Mouse (Mus musculus): ENCODE results near the gene Gm49416. TPM values are rescaled to one million over a fixed set of nuclear protein-coding genes. Genes with fewer than 3 reads are reported as not detected.

The Gm49416 gene
- polyA plus RNA-seq, 2 experiments, result not detected

DNA sequence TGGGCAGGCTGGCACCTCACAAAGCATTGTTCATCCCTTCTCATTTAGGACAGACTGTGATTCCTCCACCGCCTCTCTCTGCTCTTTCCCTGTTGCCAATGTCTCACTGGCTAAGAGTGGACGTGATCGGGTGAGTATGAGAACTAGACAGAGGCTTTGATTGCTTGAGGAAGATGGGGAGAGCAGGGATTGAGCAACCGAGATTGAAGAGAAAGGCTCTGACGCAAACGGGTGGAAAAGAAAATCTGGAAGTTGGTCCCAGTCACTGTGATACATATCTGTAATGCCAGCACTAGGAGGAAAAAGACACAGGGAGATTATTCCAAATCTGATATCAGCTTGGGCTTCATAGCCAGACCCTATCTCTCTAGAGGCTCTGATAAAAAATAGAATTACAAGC, 45.8 kb upstream of the Gm49416 start:
- H3K4me2 ChIP-seq (replicated peaks; ENCODE audit: low read depth, low read length, severe bottlenecking), result no peak overlapping the region
- H3K27me3 ChIP-seq (ENCODE audit: control insufficient read depth, insufficient read depth, low read length), result no peaks in the 10 kb centered on the region
- H3K36me3 ChIP-seq (ENCODE audit: control insufficient read depth, insufficient read depth, low read length), result peaks cover 34% of the 10 kb centered on the region
- no peak overlapping the region for H3K9ac ChIP-seq (ENCODE audit: low read depth, low read length, severe bottlenecking)
- H3K9me3 ChIP-seq (ENCODE audit: control insufficient read depth, low read length), result no peaks in the 10 kb centered on the region
- H3K27ac ChIP-seq (replicated peaks; ENCODE audit: low read depth, low read length), result no peak overlapping the region
- WGBS, result 84% methylated on average over 6 of the region's 6 CpGs
- TF ChIP-seq POLR2A (IDR thresholded peaks at IDR 0.05; ENCODE audit: borderline replicate concordance, extremely low read depth, insufficient read depth, insufficient read length), result no peak
- no peak for DNase-seq (ENCODE audit: low spot score)
- no peak overlapping the region for H3K4me3 ChIP-seq (replicated peaks; ENCODE audit: low read length)
- no peak for ATAC-seq (ENCODE audit: low FRiP score, low read depth)
- peaks cover 25% of the 10 kb centered on the region for H3K4me1 ChIP-seq (ENCODE audit: control insufficient read depth, insufficient read depth, low read length)

DNA sequence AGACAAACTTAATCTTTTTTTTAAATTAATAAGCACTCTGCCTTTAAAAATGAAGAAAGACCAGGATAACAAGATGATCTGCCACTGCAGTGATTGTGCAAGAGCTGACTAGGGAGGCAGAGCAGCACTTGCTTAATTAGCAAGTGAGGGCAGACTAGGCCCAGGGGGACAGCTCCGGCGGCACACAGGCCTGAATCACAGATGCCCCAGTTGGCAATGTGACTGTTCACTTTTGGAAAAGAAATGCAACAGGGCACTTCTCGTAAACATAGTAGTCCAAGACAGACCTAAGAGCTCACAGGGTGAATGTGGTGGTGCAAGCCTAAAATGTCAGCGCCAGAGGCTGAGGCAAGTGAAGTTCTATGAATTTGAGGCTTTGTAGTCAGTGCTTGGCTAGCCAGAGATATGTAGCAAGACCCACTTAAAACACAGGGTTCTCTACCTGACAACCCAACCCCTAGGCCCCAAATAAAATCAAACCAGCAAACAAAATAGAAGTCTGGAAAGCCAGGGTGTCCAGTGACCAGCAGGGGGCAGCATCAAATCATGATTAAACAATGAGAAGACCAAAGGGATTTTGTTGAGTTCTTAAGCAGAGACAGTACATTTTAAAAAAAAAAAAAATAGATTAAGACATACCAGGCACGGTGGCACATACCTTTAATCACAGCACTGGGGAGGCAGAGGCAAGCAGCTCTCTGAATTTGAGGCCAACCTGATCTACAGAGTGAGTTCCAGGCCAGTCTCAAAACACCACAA, 44.2 kb upstream of the Gm49416 start:
- H3K9ac ChIP-seq (ENCODE audit: low read depth, low read length, severe bottlenecking), result no peak overlapping the region
- DNase-seq (ENCODE audit: low spot score) (peak; percentile 85), ATAC-seq (ENCODE audit: low FRiP score, low read depth) (no peak)
- H3K9me3 ChIP-seq (ENCODE audit: control insufficient read depth, low read length), result no peaks in the 10 kb centered on the region
- H3K27me3 ChIP-seq (ENCODE audit: control insufficient read depth, insufficient read depth, low read length), result no peaks in the 10 kb centered on the region
- peaks cover 34% of the 10 kb centered on the region for H3K36me3 ChIP-seq (ENCODE audit: control insufficient read depth, insufficient read depth, low read length)
- 56% methylated on average over 5 of the region's 5 CpGs for WGBS
- H3K4me1 ChIP-seq (ENCODE audit: control insufficient read depth, insufficient read depth, low read length), result peaks cover 9% of the 10 kb centered on the region
- no peak overlapping the region for H3K4me3 ChIP-seq (replicated peaks; ENCODE audit: low read length)
- TF ChIP-seq POLR2A (IDR thresholded peaks at IDR 0.05; ENCODE audit: borderline replicate concordance, extremely low read depth, insufficient read depth, insufficient read length), result no peak
- H3K27ac ChIP-seq (replicated peaks; ENCODE audit: low read depth, low read length), result no peak overlapping the region
- H3K4me2 ChIP-seq (replicated peaks; ENCODE audit: low read depth, low read length, severe bottlenecking), result no peak overlapping the region

DNA sequence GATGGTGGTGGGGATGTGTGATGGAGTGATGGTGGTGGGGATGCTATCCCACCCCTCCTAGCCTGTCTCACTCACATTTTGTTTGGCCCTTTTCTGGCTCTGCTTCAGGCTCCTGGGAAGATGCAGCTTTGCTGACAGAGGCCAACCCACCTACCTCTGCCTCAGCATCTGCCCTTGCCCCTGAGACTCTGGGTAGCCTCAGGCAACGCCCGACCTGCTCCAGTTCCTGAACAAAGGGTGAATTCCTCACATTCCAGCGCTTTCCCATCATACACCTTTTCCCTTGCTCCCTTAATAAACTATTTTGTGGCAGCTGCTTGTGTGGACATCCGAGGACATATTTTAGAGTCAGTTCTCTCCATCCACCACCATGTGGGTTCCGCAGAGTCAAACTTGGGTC, 40.4 kb upstream of the Gm49416 start:
- Histone ChIP-seq H3K9me3 (ENCODE audit: control insufficient read depth, low read length) (no peaks in the 10 kb centered on the region), H3K4me3 (replicated peaks; ENCODE audit: low read length) (no peak overlapping the region), H3K4me2 (replicated peaks; ENCODE audit: low read depth, low read length, severe bottlenecking) (no peak overlapping the region), H3K36me3 (ENCODE audit: control insufficient read depth, insufficient read depth, low read length) (peaks cover 25% of the 10 kb centered on the region), H3K9ac (ENCODE audit: low read depth, low read length, severe bottlenecking) (no peak overlapping the region), H3K4me1 (ENCODE audit: control insufficient read depth, insufficient read depth, low read length) (peaks cover 8% of the 10 kb centered on the region), H3K27ac (replicated peaks; ENCODE audit: low read depth, low read length) (no peak overlapping the region), H3K27me3 (ENCODE audit: control insufficient read depth, insufficient read depth, low read length) (no peaks in the 10 kb centered on the region)
- TF ChIP-seq POLR2A (IDR thresholded peaks at IDR 0.05; ENCODE audit: borderline replicate concordance, extremely low read depth, insufficient read depth, insufficient read length), result no peak
- WGBS, result 64% methylated on average over 5 of the region's 5 CpGs
- DNase-seq (ENCODE audit: low spot score), result no peak
- no peak for ATAC-seq (ENCODE audit: low FRiP score, low read depth)

DNA sequence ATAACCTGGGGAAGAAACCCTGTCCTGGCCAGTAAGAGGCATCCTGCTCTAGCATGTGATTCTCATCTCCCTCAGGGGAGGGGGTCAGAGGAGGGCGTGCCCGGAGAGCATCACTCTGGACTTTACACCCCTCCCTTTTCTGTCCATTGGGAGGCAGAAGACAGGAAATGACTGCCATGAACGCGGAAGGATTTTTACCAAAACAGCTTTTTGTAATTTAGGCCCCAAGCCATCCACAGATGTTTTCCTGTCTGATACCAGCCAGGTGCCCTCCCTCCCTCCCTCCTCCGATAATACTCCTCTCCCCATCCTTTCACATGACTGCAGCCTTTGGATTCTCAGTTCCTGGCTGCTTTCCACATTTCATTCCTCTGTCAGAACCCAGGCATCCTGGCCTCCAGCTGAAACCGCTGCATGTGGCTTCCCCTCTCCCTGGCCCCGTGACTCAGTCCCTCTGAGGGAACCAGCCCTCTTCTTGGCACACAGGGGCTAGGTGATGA, 38.3 kb upstream of the Gm49416 start, which contains the start of gene Lrrn4cl:
Gene Lrrn4cl, plus strand, starts transcription at position 367 of the 500 bp plus-strand sequence.
- WGBS, result 13% methylated on average over 7 of the region's 7 CpGs
- peak within 1 kb of the TSS; percentile 39 for H3K27ac ChIP-seq (replicated peaks; ENCODE audit: low read depth, low read length)
- H3K27me3 ChIP-seq (ENCODE audit: control insufficient read depth, insufficient read depth, low read length), result no peaks in the 10 kb centered on the region
- TF ChIP-seq POLR2A (IDR thresholded peaks at IDR 0.05; ENCODE audit: borderline replicate concordance, extremely low read depth, insufficient read depth, insufficient read length), result no peak
- DNase-seq (ENCODE audit: low spot score) (peak; percentile 52), ATAC-seq (ENCODE audit: low FRiP score, low read depth) (peak; percentile 70; the same call in 1 of the 2 replicates)
- no peak within 1 kb of the TSS for H3K4me3 ChIP-seq (replicated peaks; ENCODE audit: low read length)
- peaks cover 21% of the 10 kb centered on the region for H3K36me3 ChIP-seq (ENCODE audit: control insufficient read depth, insufficient read depth, low read length)
- no peaks in the 10 kb centered on the region for H3K9me3 ChIP-seq (ENCODE audit: control insufficient read depth, low read length)
- 0 out of 2 replicates have a peak within 1 kb of the TSS, but pooled peaks have one; percentile 7 for H3K4me2 ChIP-seq (replicated peaks; ENCODE audit: low read depth, low read length, severe bottlenecking)
- H3K4me1 ChIP-seq (ENCODE audit: control insufficient read depth, insufficient read depth, low read length), result peaks cover 8% of the 10 kb centered on the region
- 0 out of 2 replicates have a peak within 1 kb of the TSS, but pooled peaks have one; percentile 21 for H3K9ac ChIP-seq (ENCODE audit: low read depth, low read length, severe bottlenecking)

DNA sequence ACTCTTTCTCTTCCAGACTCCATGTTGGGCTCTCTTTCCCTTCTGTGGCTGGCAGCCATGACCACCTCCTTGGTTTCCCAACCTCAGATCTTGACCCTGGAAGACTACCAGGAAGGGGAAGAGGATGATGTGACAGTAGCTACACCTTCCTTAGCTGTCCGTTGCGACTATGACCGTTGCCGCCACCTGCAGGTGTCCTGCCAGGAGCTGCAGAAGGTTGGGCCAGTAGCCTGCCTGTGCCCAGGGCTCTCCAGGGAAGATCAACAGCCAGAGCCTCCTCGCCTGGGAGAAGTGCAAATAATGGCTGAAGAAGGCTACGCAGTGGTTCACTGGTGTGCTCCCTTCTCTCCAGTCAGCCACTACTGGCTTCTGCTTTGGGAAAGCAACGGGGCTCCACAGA, 37.1 kb upstream of the Gm49416 start:
- H3K4me2 ChIP-seq (replicated peaks; ENCODE audit: low read depth, low read length, severe bottlenecking), result no peak overlapping the region
- ATAC-seq (ENCODE audit: low FRiP score, low read depth) (no peak), DNase-seq (ENCODE audit: low spot score) (no peak)
- no peaks in the 10 kb centered on the region for H3K27me3 ChIP-seq (ENCODE audit: control insufficient read depth, insufficient read depth, low read length)
- no peak overlapping the region for H3K4me3 ChIP-seq (replicated peaks; ENCODE audit: low read length)
- 52% methylated on average over 7 of the region's 7 CpGs for WGBS
- H3K27ac ChIP-seq (replicated peaks; ENCODE audit: low read depth, low read length), result no peak overlapping the region
- no peak for TF ChIP-seq POLR2A (IDR thresholded peaks at IDR 0.05; ENCODE audit: borderline replicate concordance, extremely low read depth, insufficient read depth, insufficient read length)
- H3K9me3 ChIP-seq (ENCODE audit: control insufficient read depth, low read length), result no peaks in the 10 kb centered on the region
- H3K36me3 ChIP-seq (ENCODE audit: control insufficient read depth, insufficient read depth, low read length), result peaks cover 14% of the 10 kb centered on the region
- H3K4me1 ChIP-seq (ENCODE audit: control insufficient read depth, insufficient read depth, low read length), result peaks cover 8% of the 10 kb centered on the region
- H3K9ac ChIP-seq (ENCODE audit: low read depth, low read length, severe bottlenecking), result no peak overlapping the region
